ENCODE assay signal across 8 mouse cellular contexts in genomic region chr15:84230661-84231060, GRCm38 (mm10). TPM values are rescaled to one million over a fixed set of nuclear protein-coding genes. Genes with fewer than 3 reads are reported as not detected.
DNase-seq lines count a peak whose midpoint lies in the region; ATAC-seq and TF ChIP-seq lines count a peak whose summit lies in the region.

No protein-coding gene starts in this region.

- DNase-seq in kidney, adult 2 months: no peak
- DNase-seq in limb, embryonic 11.5 days (ENCODE audit: low spot score): no peak
- DNase-seq in adrenal gland, postnatal 25 days: no peak
- no peak for DNase-seq in left cerebral cortex, postnatal 36 days (ENCODE audit: low spot score in 2 of 2)
- DNase-seq in frontal cortex, postnatal 36 days (ENCODE audit: low spot score in 2 of 2): no peak

- TF ChIP-seq POLR2A in kidney, adult 2 months (IDR thresholded peaks at IDR 0.05; ENCODE audit: low read depth, low read length): no peak

- H3K4me1 ChIP-seq in kidney, adult 2 months (ENCODE audit: control insufficient read depth, insufficient read depth, low read length): no peaks in the 10 kb centered on the region
- H3K4me1 ChIP-seq in kidney, embryonic 16.5 days (ENCODE audit: insufficient read depth, low read length): peaks cover 13% of the 10 kb centered on the region
- peaks cover 47% of the 10 kb centered on the region for H3K4me1 ChIP-seq in forebrain, embryonic 13.5 days
- H3K4me1 ChIP-seq in limb, embryonic 11.5 days (ENCODE audit: control insufficient read depth, insufficient read depth, low read length): peaks cover 19% of the 10 kb centered on the region
- H3K4me1 ChIP-seq in midbrain, embryonic 16.5 days (ENCODE audit: control insufficient read depth, insufficient read depth, low read length): peaks cover 40% of the 10 kb centered on the region

- no peak overlapping the region for H3K4me3 ChIP-seq in kidney, adult 2 months (ENCODE audit: insufficient read depth, low read depth, low read length)
- H3K4me3 ChIP-seq in kidney, embryonic 16.5 days (ENCODE audit: low read length): no peak overlapping the region
- H3K4me3 ChIP-seq in forebrain, embryonic 13.5 days: no peak overlapping the region
- no peak overlapping the region for H3K4me3 ChIP-seq in limb, embryonic 11.5 days (ENCODE audit: low read depth, low read length)
- no peak overlapping the region for H3K4me3 ChIP-seq in midbrain, embryonic 16.5 days (ENCODE audit: low read depth, low read length)

- H3K36me3 ChIP-seq in kidney, adult 2 months (ENCODE audit: control insufficient read depth, insufficient read depth, low read length): no peaks in the 10 kb centered on the region
- H3K36me3 ChIP-seq in kidney, embryonic 16.5 days (ENCODE audit: insufficient read depth, low read length): no peaks in the 10 kb centered on the region
- no peaks in the 10 kb centered on the region for H3K36me3 ChIP-seq in forebrain, embryonic 13.5 days (ENCODE audit: poor library complexity, severe bottlenecking)
- no peaks in the 10 kb centered on the region for H3K36me3 ChIP-seq in limb, embryonic 11.5 days (ENCODE audit: control insufficient read depth, insufficient read depth, low read length)
- H3K36me3 ChIP-seq in midbrain, embryonic 16.5 days (ENCODE audit: control insufficient read depth, insufficient read depth, low read length): no peaks in the 10 kb centered on the region

- H3K27ac ChIP-seq in kidney, adult 2 months (ENCODE audit: insufficient read depth, low read depth, low read length): 0 out of 2 replicates have a peak overlapping the region, but pooled peaks have one; percentile 35
- no peak overlapping the region for H3K27ac ChIP-seq in kidney, embryonic 16.5 days (ENCODE audit: low read length)
- H3K27ac ChIP-seq in forebrain, embryonic 13.5 days: peak overlapping the region; percentile 81
- H3K27ac ChIP-seq in limb, embryonic 11.5 days (replicated peaks; ENCODE audit: low read depth, low read length): no peak overlapping the region
- peak overlapping the region; percentile 68 for H3K27ac ChIP-seq in midbrain, embryonic 16.5 days (ENCODE audit: low read length)

- intact Hi-C loops in left cerebral cortex, postnatal 36 days (cut with DNase I): no loop called here

- H3K4me2 ChIP-seq in kidney, embryonic 16.5 days (replicated peaks; ENCODE audit: low read depth, low read length): no peak overlapping the region
- peak overlapping the region; percentile 78 for H3K4me2 ChIP-seq in forebrain, embryonic 13.5 days
- H3K4me2 ChIP-seq in limb, embryonic 11.5 days (ENCODE audit: low read depth, severe bottlenecking): peak overlapping the region; percentile 62
- peak overlapping the region; percentile 87; the same call in 1 of the 2 replicates for H3K4me2 ChIP-seq in midbrain, embryonic 16.5 days (ENCODE audit: low read length)

- no peak for TF ChIP-seq CTCF in kidney, adult 2 months (conservative IDR thresholded peaks at IDR 0.05; ENCODE audit: insufficient read depth, insufficient read length, low read depth, low read length)

- H3K9me3 ChIP-seq in kidney, embryonic 16.5 days (ENCODE audit: low read length): no peaks in the 10 kb centered on the region
- H3K9me3 ChIP-seq in forebrain, embryonic 13.5 days (replicated peaks): no peaks in the 10 kb centered on the region
- H3K9me3 ChIP-seq in limb, embryonic 11.5 days (ENCODE audit: control insufficient read depth, low read length): no peaks in the 10 kb centered on the region
- no peaks in the 10 kb centered on the region for H3K9me3 ChIP-seq in midbrain, embryonic 16.5 days (replicated peaks; ENCODE audit: control insufficient read depth, low read length, poor library complexity, severe bottlenecking)

- H3K9ac ChIP-seq in kidney, embryonic 16.5 days (replicated peaks; ENCODE audit: low read length): no peak overlapping the region
- no peak overlapping the region for H3K9ac ChIP-seq in forebrain, embryonic 13.5 days
- H3K9ac ChIP-seq in limb, embryonic 11.5 days (ENCODE audit: low read length): no peak overlapping the region; the same call in 1 of the 2 replicates
- H3K9ac ChIP-seq in midbrain, embryonic 16.5 days (ENCODE audit: low read depth, low read length): no peak overlapping the region

- no peak for ATAC-seq in kidney, embryonic 16.5 days (ENCODE audit: low FRiP score, low TSS enrichment)
- no peak for ATAC-seq in forebrain, embryonic 13.5 days
- no peak for ATAC-seq in limb, embryonic 11.5 days (ENCODE audit: insufficient number of reproducible peaks, low FRiP score, low TSS enrichment, low read depth)
- no peak for ATAC-seq in midbrain, embryonic 16.5 days

- WGBS in kidney, adult 2 months: 47% methylated on average over 5 of the region's 5 CpGs
- WGBS in kidney, embryonic 16.5 days: 13% methylated on average over 5 of the region's 5 CpGs
- 10% methylated on average over 5 of the region's 5 CpGs for WGBS in forebrain, embryonic 13.5 days
- WGBS in limb, embryonic 11.5 days: 16% methylated on average over 5 of the region's 5 CpGs
- 5% methylated on average over 5 of the region's 5 CpGs for WGBS in midbrain, embryonic 16.5 days

- no peaks in the 10 kb centered on the region for H3K27me3 ChIP-seq in kidney, adult 2 months (replicated peaks; ENCODE audit: control insufficient read depth, insufficient read depth, low read length)
- H3K27me3 ChIP-seq in kidney, embryonic 16.5 days (ENCODE audit: insufficient read depth, low read length): peaks cover 6% of the 10 kb centered on the region
- H3K27me3 ChIP-seq in forebrain, embryonic 13.5 days: peaks cover 20% of the 10 kb centered on the region
- no peaks in the 10 kb centered on the region for H3K27me3 ChIP-seq in limb, embryonic 11.5 days (ENCODE audit: control insufficient read depth, insufficient read depth, low read length)
- H3K27me3 ChIP-seq in midbrain, embryonic 16.5 days (ENCODE audit: control insufficient read depth, insufficient read depth, low read depth, low read length): no peaks in the 10 kb centered on the region

RNA-seq across cellular contexts. Expression of gene Parvb, which starts 1.2 kb away (rescaled TPM):
- 7.1 and 8.5 TPM in 2 replicates for polyA plus RNA-seq in kidney, adult 2 months (2012; rRNA removed)
- 3.1 and 3.5 TPM in 2 replicates for polyA plus RNA-seq in kidney, embryonic 16.5 days (2015; fragmentation: Nextera tagmentation; extraction: Ambion mirVana)
- 2.1 and 2.6 TPM in 2 replicates for polyA plus RNA-seq in forebrain, embryonic 13.5 days (2015; fragmentation: Nextera tagmentation; extraction: Ambion mirVana)
- 6.1 and 9.4 TPM in 2 replicates for polyA plus RNA-seq in limb, embryonic 11.5 days (2014; fragmentation: Nextera tagmentation; extraction: Ambion mirVana)
- 4.3 and 4.7 TPM in 2 replicates for polyA plus RNA-seq in midbrain, embryonic 16.5 days (2015; fragmentation: Nextera tagmentation; extraction: Ambion mirVana)
- total RNA-seq in adrenal gland, postnatal 25 days (2021): 18.0 and 18.8 TPM in 2 replicates
- 10 to 100 TPM; 21.4 to 26.7 TPM for total RNA-seq in left cerebral cortex, postnatal 36 days (2021)

RNA-seq across cellular contexts. Expression of gene Samm50, which starts 38.6 kb away (rescaled TPM):
- 18.6 and 22.9 TPM in 2 replicates for polyA plus RNA-seq in kidney, adult 2 months (2012; rRNA removed)
- polyA plus RNA-seq in kidney, embryonic 16.5 days (2015; fragmentation: Nextera tagmentation; extraction: Ambion mirVana): 136 and 143 TPM in 2 replicates
- 84.4 and 91.5 TPM in 2 replicates for polyA plus RNA-seq in forebrain, embryonic 13.5 days (2015; fragmentation: Nextera tagmentation; extraction: Ambion mirVana)
- 79.9 and 89.1 TPM in 2 replicates for polyA plus RNA-seq in limb, embryonic 11.5 days (2014; fragmentation: Nextera tagmentation; extraction: Ambion mirVana)
- polyA plus RNA-seq in midbrain, embryonic 16.5 days (2015; fragmentation: Nextera tagmentation; extraction: Ambion mirVana): 90.6 and 93.8 TPM in 2 replicates
- 136 and 143 TPM in 2 replicates for total RNA-seq in adrenal gland, postnatal 25 days (2021)
- 100 to 1,000 TPM in 1 of 2 experiments, 10 to 100 TPM in 1; 95.0 to 106 TPM for total RNA-seq in left cerebral cortex, postnatal 36 days (2021)

Comparison
In these comparisons a context has a peak if more than half of its experiments do, and no peak if none do; other contexts are left out.
1. H3K27ac ChIP-seq: peak in kidney, adult 2 months (single experiment), forebrain, embryonic 13.5 days (single experiment) and midbrain, embryonic 16.5 days (single experiment); none in kidney, embryonic 16.5 days (single experiment) and limb, embryonic 11.5 days (single experiment).